Mouse (Mus musculus) kidney, embryonic 16.5 days (tissue): ENCODE data around the gene Ank. TPM values are rescaled to one million over a fixed set of nuclear protein-coding genes. Genes with fewer than 3 reads are reported as not detected.

Experiments
- ATAC-seq: fragments of 200-750 bp; cut with Nextera tagmentation; 2 replicates; pipeline ENCODE4 v1.8.0; 2017; ENCODE audit warnings: moderate TSS enrichment; ENCODE audit not compliant: low FRiP score, low TSS enrichment
- H3K27ac ChIP-seq: fragments of 300-500 bp; sonication (generic); 2 replicates; pipeline ENCODE4 v1.5.1; 2014; ENCODE audit warnings: low read length
- H3K27me3 ChIP-seq: fragments of 300-500 bp; sonication (generic); 2 replicates; pipeline ENCODE4 v1.6.1; 2014; ENCODE audit warnings: low read length, control low read depth, mixed read lengths; ENCODE audit not compliant: insufficient read depth
- H3K36me3 ChIP-seq: fragments of 300-500 bp; sonication (generic); 2 replicates; pipeline ENCODE4 v1.6.1; 2014; ENCODE audit warnings: low read length, control low read depth, mixed read lengths; ENCODE audit not compliant: insufficient read depth
- H3K4me1 ChIP-seq: fragments of 300-500 bp; sonication (generic); 2 replicates; pipeline ENCODE4 v1.6.1; 2014; ENCODE audit warnings: low read length, control low read depth, mixed read lengths; ENCODE audit not compliant: insufficient read depth
- H3K4me2 ChIP-seq: fragments of 300-500 bp; sonication (generic); replicated peaks from 2 replicates; pipeline ENCODE4 v1.6.1; 2014; ENCODE audit warnings: low read depth, low read length
- H3K4me3 ChIP-seq: fragments of 300-500 bp; sonication (generic); 2 replicates; pipeline ENCODE4 v1.5.1; 2014; ENCODE audit warnings: mild to moderate bottlenecking, low read length
- H3K9ac ChIP-seq: fragments of 300-500 bp; sonication (generic); replicated peaks from 2 replicates; pipeline ENCODE4 v1.6.1; 2014; ENCODE audit warnings: low read length
- H3K9me3 ChIP-seq: fragments of 300-500 bp; sonication (generic); 2 replicates; pipeline ENCODE4 v1.6.1; 2016; ENCODE audit warnings: low read length, control low read depth
- WGBS: fragments of 180-500 bp; shearing (Covaris S2); extraction: QIAGEN DNeasy Blood & Tissue Kit; methylation state at CpG from one replicate; pipeline ENCODE4 v1.1.7; 2014; 5-methylcytosine and 5-hydroxymethylcytosine counted together
- polyA plus RNA-seq: library from polyadenylated mRNA; unstranded; fragments of >200 nt; fragmentation: Nextera tagmentation; extraction: Ambion mirVana; gene quantifications from 2 replicates; pipeline ENCODE4 v1.2.1, GENCODE M21; 2015

Ank gene
- polyA plus RNA-seq, 1 experiment from 2014 or later, result 7.2 TPM

GRCm38 (mm10) chr15:27565626-27566185 is 99.2 kb downstream of the Ank start:
- 87% methylated on average over 10 of the region's 10 CpGs for WGBS
- Histone ChIP-seq H3K4me3 (no peak overlapping the region), H3K9me3 (no peaks in the 10 kb centered on the region), H3K4me2 (no peak overlapping the region), H3K9ac (no peak overlapping the region), H3K36me3 (0 out of 2 replicates have a peak, but pooled peaks cover 3% of the 10 kb centered on the region), H3K27ac (no peak overlapping the region), H3K4me1 (no peaks in the 10 kb centered on the region), H3K27me3 (no peaks in the 10 kb centered on the region)
- ATAC-seq, result no peak

- no peak for ATAC-seq
- H3K4me2 ChIP-seq, result no peak overlapping the region
- H3K4me3 ChIP-seq, result no peak overlapping the region
- H3K9ac ChIP-seq, result no peak overlapping the region
- H3K27me3 ChIP-seq, result no peaks in the 10 kb centered on the region
- no peaks in the 10 kb centered on the region for H3K4me1 ChIP-seq
- WGBS, result 86% methylated on average over 16 of the region's 16 CpGs
- H3K27ac ChIP-seq, result no peak overlapping the region
- H3K9me3 ChIP-seq, result no peaks in the 10 kb centered on the region
- H3K36me3 ChIP-seq, result 0 out of 2 replicates have a peak, but pooled peaks cover 3% of the 10 kb centered on the region
These were observed 100.9 kb downstream of the Ank start for GRCm38 (mm10) chr15:27567356-27567755.

GRCm38 (mm10) chr15:27568371-27568770 is 101.9 kb downstream of the Ank start:
- Histone ChIP-seq H3K9me3 (no peaks in the 10 kb centered on the region), H3K9ac (no peak overlapping the region), H3K36me3 (0 out of 2 replicates have a peak, but pooled peaks cover 3% of the 10 kb centered on the region), H3K4me3 (no peak overlapping the region), H3K4me1 (no peaks in the 10 kb centered on the region), H3K4me2 (no peak overlapping the region), H3K27ac (no peak overlapping the region), H3K27me3 (no peaks in the 10 kb centered on the region)
- WGBS, result 87% methylated on average over 6 of the region's 6 CpGs
- no peak for ATAC-seq

- H3K4me2 ChIP-seq, result no peak overlapping the region
- no peaks in the 10 kb centered on the region for H3K9me3 ChIP-seq
- WGBS, result 83% methylated on average over 2 of the region's 2 CpGs
- H3K36me3 ChIP-seq, result 0 out of 2 replicates have a peak, but pooled peaks cover 3% of the 10 kb centered on the region
- H3K4me3 ChIP-seq, result no peak overlapping the region
- no peaks in the 10 kb centered on the region for H3K4me1 ChIP-seq
- no peaks in the 10 kb centered on the region for H3K27me3 ChIP-seq
- ATAC-seq, result no peak
- no peak overlapping the region for H3K27ac ChIP-seq
- H3K9ac ChIP-seq, result no peak overlapping the region
These were observed 103.4 kb downstream of the Ank start for GRCm38 (mm10) chr15:27569924-27570323.

GRCm38 (mm10) chr15:27570385-27570784 is 103.9 kb downstream of the Ank start:
- Histone ChIP-seq H3K4me3 (no peak overlapping the region), H3K36me3 (0 out of 2 replicates have a peak, but pooled peaks cover 3% of the 10 kb centered on the region), H3K9ac (no peak overlapping the region), H3K27ac (no peak overlapping the region), H3K4me1 (no peaks in the 10 kb centered on the region), H3K27me3 (no peaks in the 10 kb centered on the region), H3K9me3 (no peaks in the 10 kb centered on the region), H3K4me2 (no peak overlapping the region)
- 88% methylated on average over 4 of the region's 4 CpGs for WGBS
- no peak for ATAC-seq

- 0 out of 2 replicates have a peak, but pooled peaks cover 3% of the 10 kb centered on the region for H3K36me3 ChIP-seq
- H3K4me1 ChIP-seq, result no peaks in the 10 kb centered on the region
- H3K27me3 ChIP-seq, result no peaks in the 10 kb centered on the region
- H3K9ac ChIP-seq, result no peak overlapping the region
- no peak overlapping the region for H3K27ac ChIP-seq
- no peaks in the 10 kb centered on the region for H3K9me3 ChIP-seq
- H3K4me3 ChIP-seq, result no peak overlapping the region
- H3K4me2 ChIP-seq, result no peak overlapping the region
- 86% methylated on average over 8 of the region's 8 CpGs for WGBS
- no peak for ATAC-seq
These were observed 104.7 kb downstream of the Ank start for GRCm38 (mm10) chr15:27571179-27571578.

DNA sequence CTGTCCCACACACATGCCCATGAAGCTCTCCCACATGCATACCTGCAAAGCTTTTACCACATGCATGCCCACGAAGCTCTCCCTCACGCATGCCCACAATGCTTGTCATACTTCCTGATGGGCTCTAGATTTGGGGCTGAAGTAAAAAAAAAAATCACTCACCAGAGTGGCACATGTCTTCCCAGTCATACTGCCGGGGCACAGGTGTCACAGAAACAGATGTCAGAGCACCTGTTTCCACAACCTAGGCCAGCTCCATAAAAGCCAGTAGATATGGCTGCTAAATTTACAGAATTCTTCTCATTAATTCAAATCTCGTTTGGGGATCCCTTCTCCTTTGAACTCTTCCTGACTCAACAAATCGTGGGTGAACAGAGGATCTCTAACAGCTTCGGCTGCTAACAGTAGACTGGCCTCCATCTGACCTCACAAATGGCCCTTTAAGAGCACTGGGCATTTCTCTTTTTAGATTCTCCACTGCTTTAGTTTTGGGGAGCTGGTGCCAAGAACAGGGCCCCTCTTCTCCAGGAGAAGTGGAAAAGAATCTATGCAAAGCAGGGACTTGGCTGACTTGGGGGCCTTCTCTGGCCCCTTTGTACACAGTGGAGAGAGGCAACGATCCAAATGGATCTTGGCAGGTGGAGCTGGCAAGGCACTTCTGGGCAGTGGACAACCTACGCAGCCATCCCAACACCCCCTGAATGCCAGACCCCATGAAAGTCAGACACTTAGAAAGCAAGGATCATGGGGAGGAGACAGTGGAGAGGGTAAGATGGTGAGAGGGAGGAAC is 108.7 kb downstream of the Ank start:
- H3K27me3 ChIP-seq, result no peaks in the 10 kb centered on the region
- H3K9me3 ChIP-seq, result no peaks in the 10 kb centered on the region
- no peaks in the 10 kb centered on the region for H3K4me1 ChIP-seq
- H3K4me3 ChIP-seq, result no peak overlapping the region
- no peak overlapping the region for H3K4me2 ChIP-seq
- WGBS, result 84% methylated on average over 8 of the region's 8 CpGs
- ATAC-seq, result no peak
- H3K27ac ChIP-seq, result no peak overlapping the region
- H3K9ac ChIP-seq, result no peak overlapping the region
- H3K36me3 ChIP-seq, result no peaks in the 10 kb centered on the region

DNA sequence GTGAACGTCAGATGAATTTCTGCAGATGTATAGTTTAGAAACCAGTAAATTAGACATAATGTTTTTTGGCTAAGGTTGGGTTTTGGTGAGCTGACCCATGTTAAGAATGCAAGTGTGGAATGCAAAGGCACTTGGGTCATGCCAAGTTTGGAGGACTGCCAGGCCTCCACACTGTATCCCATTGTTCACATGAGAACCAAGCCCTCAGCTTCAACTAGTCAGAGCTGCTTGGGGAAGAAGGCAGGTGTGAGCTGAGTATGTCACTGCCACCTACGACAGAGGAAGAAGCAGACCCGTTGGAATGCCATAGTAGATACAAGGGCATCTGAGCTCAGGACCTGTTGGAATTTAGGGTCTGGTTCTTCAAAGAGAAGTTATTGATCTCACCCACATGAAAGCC is 109.5 kb downstream of the Ank start:
- H3K4me3 ChIP-seq, result no peak overlapping the region
- no peak overlapping the region for H3K27ac ChIP-seq
- H3K9ac ChIP-seq, result no peak overlapping the region
- WGBS, result 67% methylated on average over 3 of the region's 3 CpGs
- no peak overlapping the region for H3K4me2 ChIP-seq
- ATAC-seq, result no peak
- no peaks in the 10 kb centered on the region for H3K9me3 ChIP-seq
- H3K27me3 ChIP-seq, result no peaks in the 10 kb centered on the region
- no peaks in the 10 kb centered on the region for H3K36me3 ChIP-seq
- H3K4me1 ChIP-seq, result no peaks in the 10 kb centered on the region

DNA sequence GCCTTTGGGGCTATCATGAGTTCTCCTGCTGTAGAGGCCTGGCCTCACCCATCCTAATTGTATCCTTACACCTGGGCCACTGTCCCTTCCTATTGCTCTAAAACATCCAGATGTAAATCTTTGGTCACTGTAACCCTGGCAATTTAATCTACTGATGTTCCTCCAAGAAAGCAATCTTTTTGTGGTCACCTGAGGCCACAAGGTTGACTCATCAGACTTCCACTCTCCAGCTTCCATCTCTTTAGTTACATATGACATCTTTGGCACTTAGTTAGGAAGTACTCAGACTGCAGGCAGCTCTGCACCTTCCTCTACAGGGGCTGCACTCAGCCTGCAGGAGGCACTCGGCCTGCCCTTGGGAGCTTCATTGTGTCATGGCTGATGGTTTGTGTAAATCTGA is 110.4 kb downstream of the Ank start:
- H3K4me1 ChIP-seq, result no peaks in the 10 kb centered on the region

More for the DNA sequence above, 110.4 kb downstream of the Ank start:
- 88% methylated on average over 1 of the region's 1 CpGs for WGBS
- Histone ChIP-seq H3K9ac (no peak overlapping the region), H3K36me3 (no peaks in the 10 kb centered on the region), H3K4me2 (no peak overlapping the region), H3K4me3 (no peak overlapping the region), H3K9me3 (no peaks in the 10 kb centered on the region), H3K27ac (no peak overlapping the region), H3K27me3 (no peaks in the 10 kb centered on the region)
- no peak for ATAC-seq
